Mouse (Mus musculus): Measurements from ENCODE around the gene Dusp1.

Dusp1 gene

GRCm38 (mm10) chr17:26464481-26464880 lies 97.4 kb downstream of the Dusp1 start:
- no peak for DNase-seq (ENCODE audit: low spot score)

GRCm38 (mm10) chr17:26463984-26464383 lies 97.9 kb downstream of the Dusp1 start:
- no peak for DNase-seq (ENCODE audit: low spot score)

GRCm38 (mm10) chr17:26463432-26463831 lies 98.5 kb downstream of the Dusp1 start:
- DNase-seq (ENCODE audit: low spot score), result no peak

GRCm38 (mm10) chr17:26462634-26463170 lies 99.2 kb downstream of the Dusp1 start:
- peak; percentile 80 for DNase-seq (ENCODE audit: low spot score)

GRCm38 (mm10) chr17:26458049-26458448 lies 103.9 kb downstream of the Dusp1 start:
- no peak for DNase-seq (ENCODE audit: low spot score)

- no peak for DNase-seq (ENCODE audit: low spot score)
Observed at GRCm38 (mm10) chr17:26457506-26457905, 104.4 kb downstream of the Dusp1 start.

Data from embryo, embryonic 10.5 days (tissue).